Mouse (Mus musculus): ENCODE results near the gene Cabs1. TPM values are rescaled to one million over a fixed set of nuclear protein-coding genes. Genes with fewer than 3 reads are reported as not detected.

The Cabs1 gene
- polyA plus RNA-seq (2015; fragmentation: Nextera tagmentation; extraction: Ambion mirVana) = not detected in 2 replicates

GRCm38 (mm10) chr5:87979139-87979538, at the start of gene Cabs1:
TSS of gene Cabs1 (plus strand) at chr5:87979439.
- no peak for DNase-seq (ENCODE audit: low spot score)

GRCm38 (mm10) chr5:87931603-87932002, 47.6 kb upstream of the Cabs1 start:
- DNase-seq (ENCODE audit: low spot score) = no peak

- DNase-seq (ENCODE audit: low spot score) = no peak
Observed at GRCm38 (mm10) chr5:87940752-87941151, 38.5 kb upstream of the Cabs1 start.

GRCm38 (mm10) chr5:87942515-87942914, 36.7 kb upstream of the Cabs1 start:
- DNase-seq (ENCODE audit: low spot score) = no peak

GRCm38 (mm10) chr5:87951836-87952235, 27.4 kb upstream of the Cabs1 start:
- DNase-seq (ENCODE audit: low spot score) = no peak

GRCm38 (mm10) chr5:87969201-87969600, 10.0 kb upstream of the Cabs1 start, which contains the start of the genes 2310003L06Rik and Gm28434:
TSS of gene 2310003L06Rik (plus strand) at chr5:87969459.
TSS of gene Gm28434 (plus strand) at chr5:87969517.
- no peak for DNase-seq (ENCODE audit: low spot score)

- no peak for DNase-seq (ENCODE audit: low spot score)
Observed at GRCm38 (mm10) chr5:87982468-87983214, 3.4 kb downstream of the Cabs1 start.

- no peak for DNase-seq (ENCODE audit: low spot score)
Observed at GRCm38 (mm10) chr5:88002249-88002648, 23.0 kb downstream of the Cabs1 start, which contains the start of gene Smr3a. TSS of gene Smr3a (plus strand) at chr5:88002549.

- no peak for DNase-seq (ENCODE audit: low spot score)
Observed at GRCm38 (mm10) chr5:88005241-88005640, 26.0 kb downstream of the Cabs1 start.

Other genes with a start within 250 kb of the Cabs1 start
- gene Csn1s2a, start 204.9 kb upstream of the Cabs1 start, polyA plus RNA-seq (2015; fragmentation: Nextera tagmentation; extraction: Ambion mirVana) = 1.0 and 1.4 TPM in 2 replicates
- gene Csn1s2b, start 171.4 kb upstream of the Cabs1 start, polyA plus RNA-seq (2015; fragmentation: Nextera tagmentation; extraction: Ambion mirVana) = 0.22 TPM in 1 of 2 replicates, not detected in the other
- gene Prr27, start 153.8 kb upstream of the Cabs1 start, polyA plus RNA-seq (2015; fragmentation: Nextera tagmentation; extraction: Ambion mirVana) = not detected in 2 replicates
- 0.12 and 0.26 TPM in 2 replicates for gene Odam, start 94.4 kb upstream of the Cabs1 start, polyA plus RNA-seq (2015; fragmentation: Nextera tagmentation; extraction: Ambion mirVana)
- gene Csn3, start 53.9 kb upstream of the Cabs1 start, polyA plus RNA-seq (2015; fragmentation: Nextera tagmentation; extraction: Ambion mirVana) = 0.27 and 0.39 TPM in 2 replicates
- not detected in 2 replicates for gene 2310003L06Rik, start 10.0 kb upstream of the Cabs1 start, polyA plus RNA-seq (2015; fragmentation: Nextera tagmentation; extraction: Ambion mirVana)
- not detected in 2 replicates for gene Gm28434, start 9.9 kb upstream of the Cabs1 start, polyA plus RNA-seq (2015; fragmentation: Nextera tagmentation; extraction: Ambion mirVana)
- gene Smr3a, start 23.1 kb downstream of the Cabs1 start, polyA plus RNA-seq (2015; fragmentation: Nextera tagmentation; extraction: Ambion mirVana) = 0.31 TPM in 1 of 2 replicates, not detected in the other
- gene Smr2, start 107.1 kb downstream of the Cabs1 start, polyA plus RNA-seq (2015; fragmentation: Nextera tagmentation; extraction: Ambion mirVana) = not detected in 2 replicates
- gene Gm11116, start 132.1 kb downstream of the Cabs1 start, polyA plus RNA-seq (2015; fragmentation: Nextera tagmentation; extraction: Ambion mirVana) = not detected in 2 replicates
- not detected in 2 replicates for gene Gm11115, start 174.7 kb downstream of the Cabs1 start, polyA plus RNA-seq (2015; fragmentation: Nextera tagmentation; extraction: Ambion mirVana)

All from thymus, postnatal 0 days (tissue).